In genomic region chrX:102493992-102494730, GRCm38 (mm10) we compare ENCODE assay signal across 10 mouse cellular contexts. TPM values are rescaled to one million over a fixed set of nuclear protein-coding genes. Genes with fewer than 3 reads are reported as not detected.
DNase-seq lines count a peak whose midpoint lies in the region; ATAC-seq and TF ChIP-seq lines count a peak whose summit lies in the region.
"Had no signal": no experiment of that assay in that cellular context is flagged by ENCODE, and none has a peak within 500 bp of the region (broad histone marks: within the 10 kb centered on the region; RNA-seq: fewer than 3 reads in every experiment).

No protein-coding gene starts in this region.

- H3K27ac ChIP-seq in gastrocnemius, adult 2 months: no peak overlapping the region
- H3K27ac ChIP-seq in lung, postnatal 0 days (ENCODE audit: low read length): no peak overlapping the region
- H3K27ac ChIP-seq in midbrain, postnatal 0 days (ENCODE audit: low read depth, low read length): no peak overlapping the region
- H3K27ac ChIP-seq: embryonic facial prominence, embryonic 13.5 days; liver, embryonic 15.5 days had no signal

- H3K4me1 ChIP-seq in lung, postnatal 0 days (ENCODE audit: insufficient read depth, low read depth, low read length): no peaks in the 10 kb centered on the region
- no peaks in the 10 kb centered on the region for H3K4me1 ChIP-seq in midbrain, postnatal 0 days (ENCODE audit: insufficient read depth, low read length)
- H3K4me1 ChIP-seq: embryonic facial prominence, embryonic 13.5 days; liver, embryonic 15.5 days had no signal

- H3K4me3 ChIP-seq in gastrocnemius, adult 2 months: no peak overlapping the region
- H3K4me3 ChIP-seq in lung, postnatal 0 days (ENCODE audit: low read depth, low read length): no peak overlapping the region
- no peak overlapping the region for H3K4me3 ChIP-seq in midbrain, postnatal 0 days (ENCODE audit: low read depth, low read length)
- H3K4me3 ChIP-seq: embryonic facial prominence, embryonic 13.5 days; liver, embryonic 15.5 days had no signal

- intact Hi-C loops in gastrocnemius, adult 2 months (cut with DNase I): no loop called here

- H3K27me3 ChIP-seq in lung, postnatal 0 days (replicated peaks; ENCODE audit: insufficient read depth, low read length): no peaks in the 10 kb centered on the region
- no peaks in the 10 kb centered on the region for H3K27me3 ChIP-seq in midbrain, postnatal 0 days (ENCODE audit: insufficient read depth, low read length)
- H3K27me3 ChIP-seq: embryonic facial prominence, embryonic 13.5 days; liver, embryonic 15.5 days had no signal

- peak; percentile 46 for TF ChIP-seq CTCF in gastrocnemius, adult 2 months (IDR thresholded peaks at IDR 0.05)
- peak; percentile 64 for TF ChIP-seq CTCF in lung, postnatal 0 days (IDR thresholded peaks at IDR 0.05)
- TF ChIP-seq CTCF in midbrain, postnatal 0 days (IDR thresholded peaks at IDR 0.05): peak; percentile 77

- 58% methylated on average over 5 of the region's 6 CpGs for WGBS in lung, postnatal 0 days
- WGBS in midbrain, postnatal 0 days: 62% methylated on average over 6 of the region's 6 CpGs

- TF ChIP-seq EP300 in lung, postnatal 0 days (IDR thresholded peaks at IDR 0.05): no peak

- ATAC-seq in lung, postnatal 0 days: no peak
- peak; percentile 62; the same call in 1 of the 2 replicates for ATAC-seq in midbrain, postnatal 0 days (ENCODE audit: low FRiP score)

- H3K4me2 ChIP-seq in lung, postnatal 0 days (replicated peaks; ENCODE audit: low read depth, low read length): no peak overlapping the region
- no peak overlapping the region for H3K4me2 ChIP-seq in midbrain, postnatal 0 days (ENCODE audit: low read depth, low read length, poor library complexity, severe bottlenecking)
- H3K4me2 ChIP-seq: embryonic facial prominence, embryonic 13.5 days; liver, embryonic 15.5 days had no signal

- 0 out of 2 replicates have a peak, but pooled peaks cover 3% of the 10 kb centered on the region for H3K36me3 ChIP-seq in lung, postnatal 0 days (ENCODE audit: insufficient read depth, low read length)
- no peaks in the 10 kb centered on the region for H3K36me3 ChIP-seq in midbrain, postnatal 0 days (ENCODE audit: insufficient read depth, low read length)
- H3K36me3 ChIP-seq: liver, embryonic 15.5 days had no signal

- no peaks in the 10 kb centered on the region for H3K9me3 ChIP-seq in lung, postnatal 0 days (ENCODE audit: low read length)
- no peaks in the 10 kb centered on the region for H3K9me3 ChIP-seq in midbrain, postnatal 0 days (ENCODE audit: low read length)
- H3K9me3 ChIP-seq: embryonic facial prominence, embryonic 13.5 days; liver, embryonic 15.5 days had no signal

- DNase-seq in gastrocnemius, adult 2 months: no peak
- no peak for DNase-seq in gastrocnemius, adult 18-20 months (ENCODE audit: low spot score)
- DNase-seq in lung, postnatal 0 days (ENCODE audit: low spot score): peak; percentile 52
- DNase-seq in lung, postnatal 25 days (ENCODE audit: low spot score): no peak
- DNase-seq in T-cell, adult 2 months (ENCODE audit: low spot score): peak; percentile 16
- peak; percentile 60 for DNase-seq in midbrain, postnatal 0 days (ENCODE audit: low spot score)
- DNase-seq in ovary, postnatal 36 days (ENCODE audit: low spot score): no peak
- no peak for DNase-seq in gastrocnemius, adult 8-10 months (ENCODE audit: low spot score in 2 of 2)

- H3K9ac ChIP-seq in lung, postnatal 0 days (replicated peaks; ENCODE audit: low read depth): no peak overlapping the region
- no peak overlapping the region for H3K9ac ChIP-seq in midbrain, postnatal 0 days (replicated peaks; ENCODE audit: low read length, poor library complexity, severe bottlenecking)
- H3K9ac ChIP-seq: embryonic facial prominence, embryonic 13.5 days; liver, embryonic 15.5 days had no signal

RNA-seq across cellular contexts. Expression of gene Hdac8, which starts 11.0 kb away (rescaled TPM):
- 1 to 10 TPM; 3.8 to 4.2 TPM for total RNA-seq in gastrocnemius, adult 2 months (2021)
- total RNA-seq in gastrocnemius, adult 18-20 months (2021): 1 to 10 TPM; 4.0 to 4.8 TPM
- polyA plus RNA-seq in lung, postnatal 0 days (2015; fragmentation: Nextera tagmentation; extraction: Ambion mirVana): 8.2 and 9.7 TPM in 2 replicates
- total RNA-seq in midbrain, postnatal 0 days (2014; rRNA removed): 8.7 and 15.5 TPM in 2 replicates
- 9.1 and 9.2 TPM in 2 replicates for polyA plus RNA-seq in midbrain, postnatal 0 days (2015; fragmentation: Nextera tagmentation; extraction: Ambion mirVana)
- 1 to 10 TPM; 3.7 to 5.8 (median 4.5) TPM for total RNA-seq in gastrocnemius, adult 8-10 months (2022)

Comparison
In these comparisons a context has a peak if more than half of its experiments do, and no peak if none do; other contexts are left out.
1. DNase-seq: peak in lung, postnatal 0 days (single experiment), T-cell, adult 2 months (single experiment) and midbrain, postnatal 0 days (single experiment); none in gastrocnemius, adult 2 months (single experiment), gastrocnemius, adult 18-20 months (single experiment), lung, postnatal 25 days (single experiment), ovary, postnatal 36 days (single experiment) and gastrocnemius, adult 8-10 months (0 of 2).
2. Peak in every context shown above with its lines, with median percentiles within 50 percentile points of each other: CTCF ChIP-seq.